Comparison of ENCODE assay signal across 14 mouse cellular contexts in genomic region chr11:98738925-98739324, GRCm38 (mm10). TPM values are rescaled to one million over a fixed set of nuclear protein-coding genes. Genes with fewer than 3 reads are reported as not detected.
DNase-seq lines count a peak whose midpoint lies in the region; ATAC-seq and TF ChIP-seq lines count a peak whose summit lies in the region.
"Had no signal": no experiment of that assay in that cellular context is flagged by ENCODE, and none has a peak within 500 bp of the region (broad histone marks: within the 10 kb centered on the region; RNA-seq: fewer than 3 reads in every experiment).

No protein-coding gene starts in this region.

- WGBS in embryonic facial prominence, embryonic 10.5 days: 71% methylated on average over 9 of the region's 9 CpGs
- WGBS in hindbrain, embryonic 12.5 days: 55% methylated on average over 9 of the region's 9 CpGs
- WGBS in midbrain, embryonic 15.5 days: 57% methylated on average over 9 of the region's 9 CpGs

- H3K4me1 ChIP-seq in embryonic facial prominence, embryonic 10.5 days: peaks cover 52% of the 10 kb centered on the region
- peaks cover 48% of the 10 kb centered on the region for H3K4me1 ChIP-seq in hindbrain, embryonic 12.5 days
- H3K4me1 ChIP-seq in midbrain, embryonic 15.5 days: peaks cover 43% of the 10 kb centered on the region

- H3K4me2 ChIP-seq in hindbrain, embryonic 12.5 days (replicated peaks): no peak overlapping the region
- H3K4me2 ChIP-seq in midbrain, embryonic 15.5 days: no peak overlapping the region
- H3K4me2 ChIP-seq: embryonic facial prominence, embryonic 13.5 days had no signal

- peak overlapping the region; percentile 100 for H3K27ac ChIP-seq in layer of hippocampus, adult 2 months
- 0 out of 2 replicates have a peak overlapping the region, but pooled peaks have one; percentile 14 for H3K27ac ChIP-seq in embryonic facial prominence, embryonic 10.5 days (replicated peaks)
- peak overlapping the region; percentile 81 for H3K27ac ChIP-seq in hindbrain, embryonic 12.5 days
- peak overlapping the region; percentile 79 for H3K27ac ChIP-seq in midbrain, embryonic 15.5 days
- H3K27ac ChIP-seq: embryonic facial prominence, embryonic 13.5 days had no signal

- no peak overlapping the region; the same call in 1 of the 2 replicates for H3K9ac ChIP-seq in hindbrain, embryonic 12.5 days
- H3K9ac ChIP-seq in midbrain, embryonic 15.5 days: no peak overlapping the region
- H3K9ac ChIP-seq: embryonic facial prominence, embryonic 13.5 days had no signal

- H3K36me3 ChIP-seq in embryonic facial prominence, embryonic 10.5 days (replicated peaks): no peaks in the 10 kb centered on the region
- H3K36me3 ChIP-seq in hindbrain, embryonic 12.5 days: no peaks in the 10 kb centered on the region
- no peaks in the 10 kb centered on the region for H3K36me3 ChIP-seq in midbrain, embryonic 15.5 days (replicated peaks)
- H3K36me3 ChIP-seq: embryonic facial prominence, embryonic 13.5 days had no signal

- TF ChIP-seq CTCF in layer of hippocampus, adult 2 months (conservative IDR thresholded peaks at IDR 0.05): no peak

- no peak overlapping the region for H3K4me3 ChIP-seq in layer of hippocampus, adult 2 months
- H3K4me3 ChIP-seq in embryonic facial prominence, embryonic 10.5 days: no peak overlapping the region; the same call in 1 of the 2 replicates
- no peak overlapping the region for H3K4me3 ChIP-seq in hindbrain, embryonic 12.5 days
- H3K4me3 ChIP-seq in midbrain, embryonic 15.5 days: no peak overlapping the region
- H3K4me3 ChIP-seq: embryonic facial prominence, embryonic 13.5 days had no signal

- peaks cover 10% of the 10 kb centered on the region; the same call in 1 of the 2 replicates for H3K27me3 ChIP-seq in embryonic facial prominence, embryonic 10.5 days (replicated peaks; ENCODE audit: low read depth, poor library complexity, severe bottlenecking)
- H3K27me3 ChIP-seq in hindbrain, embryonic 12.5 days: no peaks in the 10 kb centered on the region
- H3K27me3 ChIP-seq in midbrain, embryonic 15.5 days (replicated peaks): no peaks in the 10 kb centered on the region
- H3K27me3 ChIP-seq: embryonic facial prominence, embryonic 13.5 days had no signal

- DNase-seq in layer of hippocampus, adult 2 months (ENCODE audit: low spot score in 2 of 2): no peak
- no peak for DNase-seq in layer of hippocampus, adult 9-11 months
- no peak for DNase-seq in embryonic facial prominence, embryonic 10.5 days (ENCODE audit: low spot score)
- DNase-seq in Muller cell, postnatal 12 days (ENCODE audit: inconsistent ontology term): no peak
- no peak for DNase-seq in thymus, postnatal 4 days
- DNase-seq: gastrocnemius, postnatal 14 days had no signal

- no peak for ATAC-seq in hindbrain, embryonic 12.5 days (ENCODE audit: low FRiP score)
- no peak for ATAC-seq in midbrain, embryonic 15.5 days (replicated peaks)
- ATAC-seq in granulocyte monocyte progenitor cell, adult 5-6 weeks (replicated peaks; ENCODE audit: poor library complexity, severe bottlenecking): no peak
- ATAC-seq: inflammation-experienced regulatory T-cells, adult 6 months had no signal

- H3K9me3 ChIP-seq in embryonic facial prominence, embryonic 10.5 days: peaks cover 9% of the 10 kb centered on the region; the same call in 1 of the 2 replicates
- H3K9me3 ChIP-seq in hindbrain, embryonic 12.5 days (replicated peaks): peaks cover 6% of the 10 kb centered on the region; the same call in 1 of the 2 replicates
- H3K9me3 ChIP-seq in midbrain, embryonic 15.5 days: no peaks in the 10 kb centered on the region

RNA-seq across cellular contexts. Expression of gene Thra, which starts 1.5 kb away (rescaled TPM):
- total RNA-seq in layer of hippocampus, adult 2 months (2021): 1,000 to 10,000 TPM in 1 of 2 experiments, 100 to 1,000 TPM in 1; 996 to 1,082 TPM
- polyA plus RNA-seq in embryonic facial prominence, embryonic 10.5 days (2016; fragmentation: Nextera tagmentation; extraction: Ambion mirVana): 8.8 and 9.1 TPM in 2 replicates
- polyA plus RNA-seq in hindbrain, embryonic 12.5 days (2016; fragmentation: Nextera tagmentation; extraction: Ambion mirVana): 67.2 and 68.4 TPM in 2 replicates
- polyA plus RNA-seq in midbrain, embryonic 15.5 days (2015; fragmentation: Nextera tagmentation; extraction: Ambion mirVana): 151 and 158 TPM in 2 replicates
- 39.3 and 39.5 TPM in 2 replicates for total RNA-seq in granulocyte monocyte progenitor cell, adult 5-6 weeks (2014; fragmentation: Nextera tagmentation)
- 23.0 and 24.2 TPM in 2 replicates for total RNA-seq in granulocyte monocyte progenitor cell, adult 5-6 weeks (2017)

RNA-seq across cellular contexts. Expression of gene Med24, which starts 9.7 kb away (rescaled TPM):
- total RNA-seq in layer of hippocampus, adult 2 months (2021): 100 to 1,000 TPM; 146 to 148 TPM
- polyA plus RNA-seq in embryonic facial prominence, embryonic 10.5 days (2016; fragmentation: Nextera tagmentation; extraction: Ambion mirVana): 73.9 and 78.1 TPM in 2 replicates
- polyA plus RNA-seq in hindbrain, embryonic 12.5 days (2016; fragmentation: Nextera tagmentation; extraction: Ambion mirVana): 85.0 and 86.9 TPM in 2 replicates
- polyA plus RNA-seq in midbrain, embryonic 15.5 days (2015; fragmentation: Nextera tagmentation; extraction: Ambion mirVana): 82.9 and 84.8 TPM in 2 replicates
- total RNA-seq in granulocyte monocyte progenitor cell, adult 5-6 weeks (2014; fragmentation: Nextera tagmentation): 57.3 and 68.2 TPM in 2 replicates
- 37.6 and 42.6 TPM in 2 replicates for total RNA-seq in granulocyte monocyte progenitor cell, adult 5-6 weeks (2017)

RNA-seq across cellular contexts. Expression of gene Nr1d1, which starts 36.2 kb away (rescaled TPM):
- 10 to 100 TPM; 93.2 to 94.0 TPM for total RNA-seq in layer of hippocampus, adult 2 months (2021)
- polyA plus RNA-seq in embryonic facial prominence, embryonic 10.5 days (2016; fragmentation: Nextera tagmentation; extraction: Ambion mirVana): 1.1 and 1.8 TPM in 2 replicates
- 1.2 and 1.3 TPM in 2 replicates for polyA plus RNA-seq in hindbrain, embryonic 12.5 days (2016; fragmentation: Nextera tagmentation; extraction: Ambion mirVana)
- polyA plus RNA-seq in midbrain, embryonic 15.5 days (2015; fragmentation: Nextera tagmentation; extraction: Ambion mirVana): 3.4 and 3.9 TPM in 2 replicates
- total RNA-seq in granulocyte monocyte progenitor cell, adult 5-6 weeks (2014; fragmentation: Nextera tagmentation): 2.3 and 2.8 TPM in 2 replicates
- 1.2 TPM in 1 of 2 replicates, not detected in the other for total RNA-seq in granulocyte monocyte progenitor cell, adult 5-6 weeks (2017)

RNA-seq across cellular contexts. Expression of gene Csf3, which starts 37.9 kb away (rescaled TPM):
- not detected for total RNA-seq in layer of hippocampus, adult 2 months (2021)
- polyA plus RNA-seq in embryonic facial prominence, embryonic 10.5 days (2016; fragmentation: Nextera tagmentation; extraction: Ambion mirVana): not detected in 2 replicates
- not detected in 2 replicates for polyA plus RNA-seq in hindbrain, embryonic 12.5 days (2016; fragmentation: Nextera tagmentation; extraction: Ambion mirVana)
- not detected in 2 replicates for polyA plus RNA-seq in midbrain, embryonic 15.5 days (2015; fragmentation: Nextera tagmentation; extraction: Ambion mirVana)
- not detected in 2 replicates for total RNA-seq in granulocyte monocyte progenitor cell, adult 5-6 weeks (2014; fragmentation: Nextera tagmentation)
- total RNA-seq in granulocyte monocyte progenitor cell, adult 5-6 weeks (2017): not detected in 2 replicates
- total RNA-seq: adrenal gland, adult 18-20 months; gastrocnemius, postnatal 14 days; megakaryocyte-erythroid progenitor cell, adult 5-6 weeks had no signal
- polyA plus RNA-seq: embryonic facial prominence, embryonic 13.5 days; inflammation-experienced regulatory T-cells, adult 6 months; thymus, postnatal 0 days had no signal

RNA-seq across cellular contexts. Expression of gene Msl1, which starts 56.4 kb away (rescaled TPM):
- 100 to 1,000 TPM; 168 to 178 TPM for total RNA-seq in layer of hippocampus, adult 2 months (2021)
- 23.4 and 23.5 TPM in 2 replicates for polyA plus RNA-seq in embryonic facial prominence, embryonic 10.5 days (2016; fragmentation: Nextera tagmentation; extraction: Ambion mirVana)
- polyA plus RNA-seq in hindbrain, embryonic 12.5 days (2016; fragmentation: Nextera tagmentation; extraction: Ambion mirVana): 38.8 and 40.4 TPM in 2 replicates
- polyA plus RNA-seq in midbrain, embryonic 15.5 days (2015; fragmentation: Nextera tagmentation; extraction: Ambion mirVana): 33.2 and 33.6 TPM in 2 replicates
- total RNA-seq in granulocyte monocyte progenitor cell, adult 5-6 weeks (2014; fragmentation: Nextera tagmentation): 72.7 and 75.0 TPM in 2 replicates
- total RNA-seq in granulocyte monocyte progenitor cell, adult 5-6 weeks (2017): 59.8 and 70.1 TPM in 2 replicates

Comparison
In these comparisons a context has a peak if more than half of its experiments do, and no peak if none do; other contexts are left out.
1. H3K27ac ChIP-seq: peak in every context shown above with its lines; median percentile 100 in layer of hippocampus, adult 2 months; 81 in hindbrain, embryonic 12.5 days; 79 in midbrain, embryonic 15.5 days; 14 in embryonic facial prominence, embryonic 10.5 days.